Mouse (Mus musculus) forebrain, embryonic 16.5 days (tissue): ENCODE data around the gene Aars2. TPM values are rescaled to one million over a fixed set of nuclear protein-coding genes. Genes with fewer than 3 reads are reported as not detected.

Experiments
- ATAC-seq: fragments of 200-750 bp; cut with Nextera tagmentation; 2 replicates; pipeline ENCODE4 v1.8.0; 2017; ENCODE audit warnings: mild to moderate bottlenecking, moderate library complexity
- H3K27ac ChIP-seq: fragments of 300-500 bp; sonication (generic); 2 replicates; pipeline ENCODE4 v1.5.1; 2014; ENCODE audit warnings: low read length, control low read depth
- H3K27me3 ChIP-seq: fragments of 300-500 bp; sonication (generic); replicated peaks from 2 replicates; pipeline ENCODE4 v1.6.1; 2014; ENCODE audit warnings: low read length; ENCODE audit not compliant: control insufficient read depth, insufficient read depth
- H3K36me3 ChIP-seq: fragments of 300-500 bp; sonication (generic); 2 replicates; pipeline ENCODE4 v1.6.1; 2014; ENCODE audit not compliant: control insufficient read depth, insufficient read depth
- H3K4me1 ChIP-seq: fragments of 300-500 bp; sonication (generic); replicated peaks from 2 replicates; pipeline ENCODE4 v1.6.1; 2014; ENCODE audit warnings: low read length; ENCODE audit not compliant: control insufficient read depth, insufficient read depth
- H3K4me2 ChIP-seq: fragments of 300-500 bp; sonication (generic); 2 replicates; pipeline ENCODE4 v1.6.1; 2014; ENCODE audit warnings: mild to moderate bottlenecking, low read length, control low read depth
- H3K4me3 ChIP-seq: fragments of 300-500 bp; sonication (generic); replicated peaks from 2 replicates; pipeline ENCODE4 v1.5.1; 2014; ENCODE audit warnings: mild to moderate bottlenecking, low read length, control low read depth
- H3K9ac ChIP-seq: fragments of 300-500 bp; sonication (generic); replicated peaks from 2 replicates; pipeline ENCODE4 v1.6.1; 2014; ENCODE audit warnings: low read depth, low read length, control low read depth
- H3K9me3 ChIP-seq: fragments of 300-500 bp; sonication (generic); 2 replicates; pipeline ENCODE4 v1.6.1; 2016; ENCODE audit warnings: low read length; ENCODE audit not compliant: control insufficient read depth
- WGBS: fragments of 180-500 bp; shearing (Covaris S2); extraction: QIAGEN DNeasy Blood & Tissue Kit; methylation state at CpG from one replicate; pipeline ENCODE4 v1.1.7; 2014; 5-methylcytosine and 5-hydroxymethylcytosine counted together
- polyA plus RNA-seq: library from polyadenylated mRNA; unstranded; fragments of >200 nt; fragmentation: Nextera tagmentation; extraction: Ambion mirVana; gene quantifications from 2 replicates; pipeline ENCODE4 v1.2.1, GENCODE M21; 2015

The Aars2 gene
- polyA plus RNA-seq, 1 experiment from 2014 or later: 19.1 TPM

DNA sequence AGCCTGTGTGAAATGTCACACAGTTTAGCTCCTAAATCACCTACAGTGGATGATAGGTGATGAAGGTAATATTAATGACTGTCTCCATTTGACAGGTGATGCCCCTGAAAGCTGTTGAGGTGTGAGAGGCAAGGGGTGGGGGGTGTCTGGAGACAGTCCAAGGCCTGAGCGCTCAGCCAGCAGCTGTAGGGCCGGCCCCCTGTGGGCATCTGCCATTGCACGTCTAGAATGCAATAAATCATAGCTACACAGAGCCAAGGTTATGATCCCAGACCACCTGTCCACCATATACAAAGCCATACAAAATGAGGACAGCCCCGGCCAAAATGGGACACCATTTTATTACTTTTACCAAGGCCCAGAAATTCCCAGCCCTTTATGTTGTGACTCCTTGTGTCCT, 18.3 kb downstream of the Aars2 start:
- H3K4me2 ChIP-seq: no peak overlapping the region
- no peak overlapping the region for H3K9ac ChIP-seq
- H3K27ac ChIP-seq: no peak overlapping the region
- H3K9me3 ChIP-seq: no peaks in the 10 kb centered on the region
- peaks cover 14% of the 10 kb centered on the region for H3K4me1 ChIP-seq
- H3K27me3 ChIP-seq: no peaks in the 10 kb centered on the region
- no peaks in the 10 kb centered on the region for H3K36me3 ChIP-seq
- H3K4me3 ChIP-seq: no peak overlapping the region
- no peak for ATAC-seq
- 64% methylated on average over 4 of the region's 4 CpGs for WGBS

DNA sequence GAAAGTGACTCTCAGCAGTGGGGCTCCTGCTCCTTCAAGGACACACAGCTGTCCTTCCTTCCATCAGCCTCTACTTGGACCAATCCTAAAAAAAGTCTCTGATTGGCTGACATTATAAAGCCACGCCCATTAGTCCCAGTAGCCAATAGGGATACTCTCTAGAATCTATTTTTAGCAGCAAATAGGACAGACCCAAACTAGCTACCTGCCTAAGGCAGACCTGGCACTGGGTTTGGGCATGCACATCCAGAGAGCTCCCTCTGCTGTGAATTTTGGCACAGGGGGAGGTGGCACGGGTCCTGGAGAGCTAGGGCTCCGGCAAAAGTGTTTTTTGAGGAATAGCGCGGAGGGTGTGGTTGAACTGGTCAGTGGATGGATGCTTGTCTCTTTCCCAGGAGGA, 19.9 kb downstream of the Aars2 start:
- 17% methylated on average over 5 of the region's 5 CpGs for WGBS
- H3K36me3 ChIP-seq: no peaks in the 10 kb centered on the region
- no peaks in the 10 kb centered on the region for H3K27me3 ChIP-seq
- H3K4me3 ChIP-seq: no peak overlapping the region
- no peak overlapping the region for H3K9ac ChIP-seq
- no peaks in the 10 kb centered on the region for H3K9me3 ChIP-seq
- H3K4me1 ChIP-seq: peaks cover 20% of the 10 kb centered on the region
- H3K4me2 ChIP-seq: no peak overlapping the region
- no peak for ATAC-seq
- no peak overlapping the region for H3K27ac ChIP-seq

DNA sequence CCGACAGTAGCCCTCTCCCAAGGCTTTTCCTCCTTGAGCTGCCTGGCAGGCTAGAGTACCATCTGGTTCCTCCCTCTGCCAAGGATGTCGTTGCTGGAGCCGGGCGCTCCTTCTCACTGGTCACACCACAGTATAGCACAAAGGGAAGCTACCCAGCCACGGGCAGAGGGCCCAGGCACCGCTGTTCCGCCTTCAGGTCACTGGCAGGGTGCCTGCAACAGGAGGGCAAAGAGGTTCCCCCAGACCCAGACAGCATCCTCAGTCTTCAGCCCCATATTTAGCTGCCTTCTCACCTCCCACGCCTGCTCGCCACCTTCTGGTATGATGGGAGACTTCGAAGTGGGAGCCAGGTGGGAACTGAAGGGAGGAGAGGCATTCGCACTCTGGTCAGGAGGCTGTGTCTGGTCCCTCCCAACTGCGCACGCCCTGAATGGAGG, 23.7 kb downstream of the Aars2 start:
- Histone ChIP-seq H3K27ac (peak overlapping the region; percentile 34; the same call in 1 of the 2 replicates), H3K9ac (no peak overlapping the region), H3K4me1 (peaks cover 6% of the 10 kb centered on the region), H3K4me2 (0 out of 2 replicates have a peak overlapping the region, but pooled peaks have one; percentile 4), H3K36me3 (no peaks in the 10 kb centered on the region), H3K9me3 (no peaks in the 10 kb centered on the region), H3K4me3 (no peak overlapping the region), H3K27me3 (peaks cover 5% of the 10 kb centered on the region; the same call in 1 of the 2 replicates)
- WGBS: 33% methylated on average over 13 of the region's 13 CpGs
- peak; percentile 90 for ATAC-seq

DNA sequence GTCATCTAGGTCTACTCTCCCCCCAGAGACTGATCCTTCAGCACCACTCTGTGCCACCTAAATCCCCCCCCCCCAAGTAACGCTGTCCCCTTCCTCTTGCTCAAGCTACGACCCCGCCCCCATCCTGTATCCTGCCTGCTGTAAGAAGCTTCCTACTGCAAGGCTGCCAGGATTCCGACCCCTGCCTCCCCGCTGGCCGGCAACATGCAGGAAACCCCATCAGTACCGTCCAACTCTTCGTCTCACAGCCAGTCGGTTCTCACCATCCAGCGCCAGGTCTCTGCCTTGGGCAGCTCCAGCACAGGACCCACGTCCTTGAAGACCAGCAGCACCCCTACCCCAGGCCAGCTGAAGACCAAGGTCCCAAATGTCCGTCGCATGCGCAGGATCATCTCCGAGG, 26.3 kb downstream of the Aars2 start:
- no peak overlapping the region for H3K27ac ChIP-seq
- no peak overlapping the region for H3K9ac ChIP-seq
- H3K27me3 ChIP-seq: peaks cover 9% of the 10 kb centered on the region
- WGBS: 52% methylated on average over 15 of the region's 15 CpGs
- no peaks in the 10 kb centered on the region for H3K9me3 ChIP-seq
- no peak overlapping the region for H3K4me3 ChIP-seq
- H3K4me2 ChIP-seq: no peak overlapping the region
- no peak for ATAC-seq
- H3K36me3 ChIP-seq: no peaks in the 10 kb centered on the region
- peaks cover 17% of the 10 kb centered on the region for H3K4me1 ChIP-seq

DNA sequence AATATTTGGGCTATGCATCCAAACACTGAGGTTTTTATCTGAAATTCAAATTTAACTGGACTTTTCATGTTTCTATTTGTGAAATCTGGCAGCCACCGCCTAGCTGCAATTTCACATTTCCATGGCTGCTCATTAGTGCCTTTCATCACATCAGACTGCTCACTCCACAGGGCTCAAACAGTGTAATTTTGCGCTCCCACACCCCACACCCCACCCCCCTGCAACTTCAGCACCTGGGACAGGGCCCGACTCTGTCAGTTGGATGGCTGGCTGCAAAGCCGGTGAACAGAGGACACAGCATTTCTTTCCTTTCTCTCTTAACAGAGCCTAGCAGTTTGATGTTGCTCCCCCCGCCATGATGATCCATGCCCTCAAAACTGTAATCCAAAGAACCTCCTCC, 29.6 kb downstream of the Aars2 start:
- H3K9ac ChIP-seq: no peak overlapping the region
- H3K9me3 ChIP-seq: no peaks in the 10 kb centered on the region
- no peaks in the 10 kb centered on the region for H3K36me3 ChIP-seq
- H3K27ac ChIP-seq: peak overlapping the region; percentile 18; the same call in 1 of the 2 replicates
- peak; percentile 64; the same call in 1 of the 2 replicates for ATAC-seq
- no peak overlapping the region for H3K4me2 ChIP-seq
- 3% methylated on average over 5 of the region's 5 CpGs for WGBS
- H3K4me1 ChIP-seq: peaks cover 11% of the 10 kb centered on the region
- peaks cover 12% of the 10 kb centered on the region for H3K27me3 ChIP-seq
- H3K4me3 ChIP-seq: no peak overlapping the region

DNA sequence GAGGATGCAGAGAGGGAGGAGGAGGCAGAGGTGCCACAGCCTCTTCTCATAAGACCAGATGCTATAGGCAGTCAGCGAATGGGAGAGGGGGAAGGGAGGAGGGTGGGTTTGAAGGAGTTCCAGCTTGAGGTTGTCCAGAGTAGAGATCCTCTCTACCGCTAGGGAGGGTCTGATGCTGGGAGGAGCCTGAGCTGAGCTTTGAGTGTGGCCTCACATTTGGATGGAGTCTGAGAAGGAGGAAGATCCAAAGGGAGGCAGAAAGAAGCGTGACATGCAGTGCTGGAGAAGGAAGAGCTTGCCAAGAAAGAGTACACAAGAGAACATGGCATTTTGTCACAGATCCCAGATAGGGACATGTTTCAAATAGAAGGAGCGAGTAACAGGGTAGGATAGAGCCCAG, 31.8 kb downstream of the Aars2 start:
- Histone ChIP-seq H3K4me2 (no peak overlapping the region), H3K9ac (no peak overlapping the region), H3K9me3 (no peaks in the 10 kb centered on the region), H3K36me3 (no peaks in the 10 kb centered on the region), H3K4me3 (no peak overlapping the region), H3K27ac (no peak overlapping the region), H3K27me3 (peaks cover 10% of the 10 kb centered on the region), H3K4me1 (peaks cover 14% of the 10 kb centered on the region)
- ATAC-seq: no peak
- 42% methylated on average over 4 of the region's 4 CpGs for WGBS

DNA sequence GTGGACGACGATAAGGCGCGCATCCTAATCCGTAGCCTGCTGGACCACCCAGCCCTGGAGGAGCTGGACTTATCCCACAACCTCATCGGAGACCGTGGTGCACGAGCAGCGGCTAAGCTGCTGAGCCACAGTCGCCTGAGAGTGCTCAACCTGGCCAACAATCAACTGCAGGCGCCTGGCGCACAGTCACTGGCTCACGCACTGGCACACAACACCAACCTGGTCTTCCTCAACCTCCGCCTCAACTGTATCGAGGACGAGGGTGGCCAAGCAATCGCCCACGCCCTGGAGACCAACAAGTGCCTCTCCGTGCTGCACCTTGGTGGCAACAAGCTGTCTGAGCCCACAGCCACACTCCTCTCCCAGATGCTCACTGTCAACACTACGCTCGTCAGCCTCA, 33.0 kb downstream of the Aars2 start:
- 82% methylated on average over 21 of the region's 21 CpGs for WGBS
- H3K27ac ChIP-seq: no peak overlapping the region
- no peak overlapping the region for H3K4me3 ChIP-seq
- H3K4me2 ChIP-seq: no peak overlapping the region
- H3K27me3 ChIP-seq: peaks cover 10% of the 10 kb centered on the region
- no peak for ATAC-seq
- no peaks in the 10 kb centered on the region for H3K9me3 ChIP-seq
- peaks cover 2% of the 10 kb centered on the region; the same call in 1 of the 2 replicates for H3K36me3 ChIP-seq
- H3K9ac ChIP-seq: no peak overlapping the region
- peaks cover 26% of the 10 kb centered on the region for H3K4me1 ChIP-seq

DNA sequence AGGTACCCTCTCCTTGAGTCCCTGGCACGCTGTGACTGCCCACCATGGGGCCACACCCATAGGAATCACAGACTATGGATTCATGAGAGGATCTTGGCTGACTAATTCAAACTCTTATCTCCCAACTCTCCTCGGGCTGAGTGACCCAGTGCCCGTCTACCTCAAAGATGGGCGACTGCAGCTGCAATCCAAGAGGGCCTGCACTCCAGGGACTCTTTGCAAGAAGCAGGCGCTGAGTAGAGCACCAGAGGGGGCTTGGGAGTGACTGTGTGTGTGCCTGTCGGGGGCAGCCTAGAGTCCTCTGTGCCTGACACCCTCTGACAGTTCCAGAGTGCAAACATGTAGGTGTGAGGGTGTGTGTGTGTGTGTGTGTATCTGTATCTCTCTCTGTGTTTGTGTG, 35.5 kb downstream of the Aars2 start:
- Histone ChIP-seq H3K4me3 (no peak overlapping the region), H3K4me2 (no peak overlapping the region), H3K9ac (no peak overlapping the region), H3K4me1 (peaks cover 32% of the 10 kb centered on the region), H3K27me3 (peaks cover 13% of the 10 kb centered on the region; the same call in 1 of the 2 replicates), H3K27ac (no peak overlapping the region), H3K36me3 (peaks cover 12% of the 10 kb centered on the region), H3K9me3 (no peaks in the 10 kb centered on the region)
- ATAC-seq: no peak
- 39% methylated on average over 6 of the region's 6 CpGs for WGBS

DNA sequence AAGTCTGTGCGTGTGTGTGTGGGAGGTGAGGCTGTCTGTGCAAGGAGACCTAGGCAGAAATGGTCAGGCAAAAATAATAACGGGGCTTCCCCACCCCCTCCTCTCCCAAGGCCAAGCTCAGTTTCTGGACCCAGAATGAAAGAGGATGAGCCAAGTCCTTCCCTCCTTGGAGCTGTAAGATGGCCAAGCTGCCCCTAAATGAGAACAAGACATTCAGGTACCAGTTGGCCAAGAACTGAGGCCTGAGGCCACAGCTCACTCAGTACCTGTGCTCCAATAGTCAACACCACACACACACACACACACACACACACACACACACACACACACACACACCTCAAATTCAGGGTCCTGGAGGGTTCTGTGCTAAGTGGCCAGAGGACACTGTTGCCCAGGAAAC, 36.1 kb downstream of the Aars2 start:
- Histone ChIP-seq H3K27ac (no peak overlapping the region), H3K9me3 (no peaks in the 10 kb centered on the region), H3K9ac (no peak overlapping the region), H3K4me3 (no peak overlapping the region), H3K4me1 (peaks cover 38% of the 10 kb centered on the region), H3K36me3 (peaks cover 12% of the 10 kb centered on the region), H3K4me2 (no peak overlapping the region), H3K27me3 (peaks cover 13% of the 10 kb centered on the region; the same call in 1 of the 2 replicates)
- ATAC-seq: no peak
- 67% methylated on average over 2 of the region's 2 CpGs for WGBS

DNA sequence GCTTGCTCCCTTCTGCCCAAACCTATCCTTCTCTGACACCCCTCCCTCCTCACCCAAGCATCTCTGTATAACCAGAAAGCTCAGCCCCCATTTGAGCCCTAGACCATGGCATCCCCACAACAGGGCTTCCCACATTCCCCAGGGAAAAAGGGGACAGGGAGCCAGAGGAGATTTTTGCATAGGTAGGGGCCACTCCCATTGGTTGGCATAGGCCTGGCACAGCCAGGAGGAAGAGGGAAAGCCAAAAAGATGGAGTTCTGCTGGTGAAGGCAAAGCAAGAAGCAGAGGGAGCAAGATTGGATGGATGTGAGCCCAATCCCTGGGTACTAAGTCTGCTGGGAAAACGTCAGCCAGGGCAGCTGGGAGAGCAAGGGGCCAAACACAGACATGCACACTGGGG, 36.5 kb downstream of the Aars2 start:
- no peak for ATAC-seq
- H3K9me3 ChIP-seq: no peaks in the 10 kb centered on the region
- H3K4me1 ChIP-seq: peaks cover 40% of the 10 kb centered on the region
- no peak overlapping the region for H3K27ac ChIP-seq
- H3K9ac ChIP-seq: no peak overlapping the region
- WGBS: 38% methylated on average over 1 of the region's 1 CpGs
- H3K4me2 ChIP-seq: no peak overlapping the region
- H3K36me3 ChIP-seq: peaks cover 12% of the 10 kb centered on the region
- H3K4me3 ChIP-seq: no peak overlapping the region
- H3K27me3 ChIP-seq: peaks cover 10% of the 10 kb centered on the region; the same call in 1 of the 2 replicates
